Mouse (Mus musculus) testis, adult 2 months (tissue): ENCODE measurements around the gene Haus7. TPM values are rescaled to one million over a fixed set of nuclear protein-coding genes. Genes with fewer than 3 reads are reported as not detected.

Experiments
- H3K27ac ChIP-seq: fragments of 200-500 bp; 2 replicates; pipeline ENCODE4 v1.5.1; 2012; ENCODE audit warnings: low read depth, low read length; ENCODE audit not compliant: control insufficient read depth, insufficient read depth
- H3K27me3 ChIP-seq: fragments of 200-500 bp; 2 replicates; pipeline ENCODE4 v1.6.1; 2012; ENCODE audit warnings: mild to moderate bottlenecking, low read length, moderate library complexity; ENCODE audit not compliant: control insufficient read depth, insufficient read depth
- H3K36me3 ChIP-seq: fragments of 200-500 bp; 2 replicates; pipeline ENCODE4 v1.6.1; 2012; ENCODE audit warnings: mild to moderate bottlenecking, low read length; ENCODE audit not compliant: control insufficient read depth, insufficient read depth
- H3K4me1 ChIP-seq: fragments of 200-500 bp; 2 replicates; pipeline ENCODE4 v1.6.1; 2012; ENCODE audit warnings: low read length; ENCODE audit not compliant: control insufficient read depth, insufficient read depth
- H3K4me3 ChIP-seq: fragments of 200-500 bp; 2 replicates; pipeline ENCODE4 v1.5.1; 2012; ENCODE audit warnings: low read depth, mild to moderate bottlenecking, low read length, moderate library complexity, mixed read lengths; ENCODE audit not compliant: control insufficient read depth
- CTCF ChIP-seq: fragments of 200-500 bp; IDR thresholded peaks from 2 replicates; pipeline ENCODE4 v1.5.1; 2012; ENCODE audit warnings: low read depth, mild to moderate bottlenecking, inconsistent platforms, low read length, moderate library complexity; ENCODE audit not compliant: control insufficient read depth, insufficient read depth, insufficient replicate concordance
- POLR2A ChIP-seq: fragments of 200-500 bp; IDR thresholded peaks from 2 replicates; pipeline ENCODE4 v1.6.1; 2012; ENCODE audit warnings: low read depth, mild to moderate bottlenecking, inconsistent platforms, low read length, moderate library complexity; ENCODE audit not compliant: control insufficient read depth
- polyA plus RNA-seq: library from polyadenylated mRNA; depleted of rRNA; stranded (reverse); fragments of >200 nt; gene quantifications from 2 replicates; pipeline ENCODE4 v1.2.3, GENCODE M21; 2012

The Haus7 gene
- polyA plus RNA-seq, 1 experiment, result 34.0 TPM

- no peak overlapping the region for H3K4me3 ChIP-seq
- H3K27me3 ChIP-seq, result no peaks in the 10 kb centered on the region
- no peaks in the 10 kb centered on the region for H3K4me1 ChIP-seq
- TF ChIP-seq CTCF (no peak), POLR2A (no peak)
- no peak overlapping the region for H3K27ac ChIP-seq
- no peaks in the 10 kb centered on the region for H3K36me3 ChIP-seq
Measured at GRCm38 (mm10) chrX:73477500-73477899, 18.7 kb upstream of the Haus7 start.

GRCm38 (mm10) chrX:73476621-73477020 lies 17.8 kb upstream of the Haus7 start:
- no peaks in the 10 kb centered on the region for H3K4me1 ChIP-seq
- no peaks in the 10 kb centered on the region for H3K36me3 ChIP-seq
- H3K27ac ChIP-seq, result peak overlapping the region; percentile 53; the same call in 1 of the 2 replicates
- H3K27me3 ChIP-seq, result no peaks in the 10 kb centered on the region
- TF ChIP-seq POLR2A, result no peak
- TF ChIP-seq CTCF, result no peak
- no peak overlapping the region for H3K4me3 ChIP-seq

GRCm38 (mm10) chrX:73475658-73476256 lies 16.9 kb upstream of the Haus7 start:
- H3K4me1 ChIP-seq, result no peaks in the 10 kb centered on the region
- H3K36me3 ChIP-seq, result no peaks in the 10 kb centered on the region
- H3K4me3 ChIP-seq, result no peak overlapping the region
- peak overlapping the region; percentile 53; the same call in 1 of the 2 replicates for H3K27ac ChIP-seq
- H3K27me3 ChIP-seq, result no peaks in the 10 kb centered on the region
- no peak for TF ChIP-seq POLR2A
- TF ChIP-seq CTCF, result no peak

- Histone ChIP-seq H3K4me1 (no peaks in the 10 kb centered on the region), H3K36me3 (no peaks in the 10 kb centered on the region), H3K4me3 (no peak overlapping the region), H3K27ac (0 out of 2 replicates have a peak overlapping the region, but pooled peaks have one; percentile 29), H3K27me3 (no peaks in the 10 kb centered on the region)
- TF ChIP-seq CTCF (no peak), POLR2A (no peak)
Measured at GRCm38 (mm10) chrX:73474340-73475165, 15.7 kb upstream of the Haus7 start.

- Histone ChIP-seq H3K4me3 (no peak overlapping the region), H3K27ac (no peak overlapping the region), H3K27me3 (no peaks in the 10 kb centered on the region), H3K4me1 (no peaks in the 10 kb centered on the region; the same call in none of the 2 replicates), H3K36me3 (no peaks in the 10 kb centered on the region)
- no peak for TF ChIP-seq CTCF
- TF ChIP-seq POLR2A, result no peak
Measured at GRCm38 (mm10) chrX:73471764-73472163, 12.9 kb upstream of the Haus7 start.

- Histone ChIP-seq H3K4me1 (no peaks in the 10 kb centered on the region; the same call in none of the 2 replicates), H3K27ac (peak overlapping the region; percentile 36; the same call in 1 of the 2 replicates), H3K4me3 (no peak overlapping the region), H3K36me3 (no peaks in the 10 kb centered on the region), H3K27me3 (no peaks in the 10 kb centered on the region)
- TF ChIP-seq POLR2A (no peak), CTCF (no peak)
Measured at GRCm38 (mm10) chrX:73468752-73469151, 9.9 kb upstream of the Haus7 start.

GRCm38 (mm10) chrX:73468330-73468729 lies 9.5 kb upstream of the Haus7 start:
- H3K4me3 ChIP-seq, result no peak overlapping the region
- H3K4me1 ChIP-seq, result no peaks in the 10 kb centered on the region; the same call in none of the 2 replicates
- H3K27ac ChIP-seq, result no peak overlapping the region
- no peaks in the 10 kb centered on the region for H3K36me3 ChIP-seq
- no peaks in the 10 kb centered on the region for H3K27me3 ChIP-seq
- no peak for TF ChIP-seq CTCF
- TF ChIP-seq POLR2A, result no peak
